Mouse (Mus musculus) hindlimb bud, embryonic 11.5 days (tissue): ENCODE measurements around the gene Plcxd1.
"Not testable (repeated sequence)": the region's sequence is repeated elsewhere in the genome, so short reads cannot be mapped to it uniquely, and the experiment has no call there.

Experiments used
- DNase-seq: peaks from one replicate; pipeline ENCODE4 v3.0.0-alpha.2; 2012; ENCODE audit warnings: low read depth, low spot score; ENCODE audit errors: extremely low spot score

Plcxd1 gene

GRCm38 (mm10) chr5:110099656-110100580 lies at the start of gene Plcxd1:
Plcxd1 (plus strand) TSS chr5:110099969.
- no peak for DNase-seq

GRCm38 (mm10) chr5:110057637-110058408 lies 41.9 kb upstream of the Plcxd1 start:
- peak; percentile 44 for DNase-seq

DNA sequence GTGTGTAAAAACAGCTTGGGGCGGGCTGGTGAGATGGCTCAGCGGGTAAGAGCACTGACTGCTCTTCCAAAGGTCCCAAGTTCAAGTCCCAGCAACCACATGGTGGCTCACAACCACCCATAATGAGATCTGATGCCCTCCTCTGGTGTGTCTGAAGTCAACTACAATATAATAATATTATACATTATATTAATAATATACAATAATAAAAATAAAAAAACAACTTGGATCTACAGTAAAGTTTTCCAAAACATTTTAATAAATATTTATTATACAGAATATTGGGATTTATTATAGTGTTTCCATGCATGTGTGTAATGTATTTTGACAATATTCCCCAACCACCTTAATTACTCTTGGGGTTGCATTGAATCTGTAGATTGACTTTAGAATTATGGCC lies 27.4 kb upstream of the Plcxd1 start, which contains the start of gene Gm17655:
TSS of gene Gm17655 (minus strand) at position 101 of the 400 bp plus-strand sequence.
- DNase-seq = not testable (repeated sequence)

DNA sequence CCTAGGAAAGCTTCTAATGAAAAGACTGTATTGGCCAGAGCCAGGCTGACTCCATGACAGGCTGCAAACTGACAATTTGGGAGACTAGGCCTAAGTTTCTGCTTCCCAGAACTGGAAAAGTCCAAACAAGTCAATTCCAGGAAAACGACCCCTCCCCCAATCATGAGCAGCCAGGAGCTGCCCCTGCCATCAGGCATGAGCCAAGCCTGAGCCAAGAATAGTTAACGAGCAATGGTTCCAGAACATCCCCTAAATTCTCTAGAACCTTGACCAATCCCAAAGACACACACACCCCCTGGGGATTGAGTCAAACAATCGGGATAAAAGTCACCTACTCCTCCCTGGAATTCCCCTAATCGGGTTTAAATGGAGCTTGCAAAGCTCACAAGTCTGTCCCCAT lies 16.8 kb upstream of the Plcxd1 start:
- DNase-seq = no peak

DNA sequence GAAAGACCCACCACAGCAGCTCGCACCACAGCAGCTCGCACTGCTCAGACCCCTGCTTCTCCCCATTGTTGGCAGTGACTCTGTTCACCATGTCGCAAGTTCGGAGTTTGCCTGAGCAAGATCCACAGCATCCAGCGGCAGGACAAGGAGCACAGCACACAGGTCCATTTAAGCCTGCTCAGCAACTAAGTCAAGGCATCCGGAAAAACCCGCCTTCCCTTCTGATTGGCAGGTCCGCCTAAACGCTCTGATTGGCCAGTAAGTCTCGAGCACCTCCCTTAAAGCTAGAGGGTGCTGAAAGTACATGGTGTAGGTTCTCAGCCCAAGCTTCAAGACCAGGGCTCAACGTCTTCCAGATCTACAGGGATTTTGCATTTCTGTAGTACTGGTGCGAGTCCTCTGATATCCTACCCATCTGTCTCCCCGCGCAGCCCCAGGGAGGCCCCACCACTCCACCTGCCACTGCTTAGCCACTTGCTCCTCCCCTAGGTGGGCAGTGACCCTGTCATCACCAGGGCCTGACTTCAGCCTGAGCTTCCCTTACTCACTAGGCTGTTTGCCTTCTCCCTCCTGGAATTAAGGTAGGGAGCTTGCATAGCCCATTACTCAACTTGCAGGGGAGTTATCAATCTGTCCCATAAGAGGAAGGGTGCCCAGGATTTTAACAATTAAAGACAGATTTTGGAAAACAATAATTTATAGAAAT lies 13.5 kb upstream of the Plcxd1 start:
- DNase-seq = no peak

DNA sequence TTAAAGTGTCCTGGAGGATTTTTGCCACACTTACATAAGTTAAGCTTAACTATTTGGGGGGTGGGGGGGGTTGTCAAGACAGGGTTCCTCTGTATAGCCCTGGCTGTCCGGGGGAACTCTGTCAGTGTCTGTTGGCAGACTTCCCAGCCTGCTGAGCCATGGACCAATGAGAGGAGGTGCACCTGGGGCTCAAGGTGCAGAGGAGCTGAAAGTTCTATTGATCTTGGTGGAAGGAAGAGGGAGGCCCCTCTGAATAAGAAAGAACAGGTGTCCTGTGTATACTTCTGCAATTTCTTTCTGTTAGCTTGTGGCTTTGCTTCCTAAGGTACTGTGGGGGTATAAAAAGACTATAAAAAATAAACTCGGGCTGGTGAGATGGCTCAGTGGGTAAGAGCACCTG lies 8.2 kb upstream of the Plcxd1 start:
- DNase-seq = no peak

- peak; percentile 85 for DNase-seq
Observed at GRCm38 (mm10) chr5:110094030-110094846, 5.5 kb upstream of the Plcxd1 start, which contains the start of gene Gm35315. Gm35315 (minus strand) TSS chr5:110094420.

GRCm38 (mm10) chr5:110094847-110095213 lies 4.9 kb upstream of the Plcxd1 start:
- no peak for DNase-seq

DNA sequence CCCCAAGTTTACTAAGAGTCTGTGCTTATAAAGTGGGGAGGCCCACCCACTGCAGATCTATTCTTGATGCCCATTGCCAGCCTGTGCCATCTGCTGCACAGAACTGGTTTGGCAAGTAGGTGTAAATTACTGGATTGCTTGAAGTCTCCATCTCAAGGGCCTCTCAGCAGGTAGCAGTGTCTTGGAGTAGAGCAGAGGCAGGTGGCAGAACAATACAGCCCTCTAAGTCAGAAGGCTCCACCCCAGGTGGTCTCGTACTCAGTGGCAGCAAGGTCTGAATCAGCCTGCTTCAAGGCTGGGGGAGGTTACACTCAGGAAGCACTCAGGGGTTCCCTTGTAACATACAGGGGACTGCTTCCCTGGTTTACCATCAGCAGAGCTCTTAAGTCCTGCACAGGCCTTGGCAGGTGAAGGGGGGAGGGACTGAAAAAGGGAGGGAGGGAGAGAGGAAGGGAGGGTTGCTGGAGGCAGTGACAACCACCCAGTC lies 735 bp upstream of the Plcxd1 start:
- DNase-seq = no peak

GRCm38 (mm10) chr5:110100921-110101631 lies 1.3 kb downstream of the Plcxd1 start:
- no peak for DNase-seq

- DNase-seq = no peak
Observed at GRCm38 (mm10) chr5:110101716-110102347, 2.1 kb downstream of the Plcxd1 start.

DNA sequence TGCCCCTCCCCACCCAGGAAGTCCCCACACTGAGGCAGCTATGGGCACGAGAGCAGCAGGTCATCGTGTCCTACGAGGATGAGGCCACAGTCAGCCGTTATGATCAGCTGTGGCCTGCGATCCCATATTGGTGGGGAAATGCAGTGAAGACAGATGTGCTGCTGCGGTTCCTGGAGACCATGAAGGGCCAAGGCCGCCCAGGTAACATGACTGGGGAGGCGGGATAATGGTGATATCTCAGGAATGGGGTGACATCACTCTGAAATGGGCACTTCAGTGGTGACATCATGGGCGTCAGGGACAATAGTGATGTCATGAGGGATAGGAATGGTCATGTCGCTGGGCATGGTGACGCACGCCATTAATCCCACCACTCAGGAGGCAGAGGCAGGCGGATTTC lies 2.7 kb downstream of the Plcxd1 start:
- no peak for DNase-seq

DNA sequence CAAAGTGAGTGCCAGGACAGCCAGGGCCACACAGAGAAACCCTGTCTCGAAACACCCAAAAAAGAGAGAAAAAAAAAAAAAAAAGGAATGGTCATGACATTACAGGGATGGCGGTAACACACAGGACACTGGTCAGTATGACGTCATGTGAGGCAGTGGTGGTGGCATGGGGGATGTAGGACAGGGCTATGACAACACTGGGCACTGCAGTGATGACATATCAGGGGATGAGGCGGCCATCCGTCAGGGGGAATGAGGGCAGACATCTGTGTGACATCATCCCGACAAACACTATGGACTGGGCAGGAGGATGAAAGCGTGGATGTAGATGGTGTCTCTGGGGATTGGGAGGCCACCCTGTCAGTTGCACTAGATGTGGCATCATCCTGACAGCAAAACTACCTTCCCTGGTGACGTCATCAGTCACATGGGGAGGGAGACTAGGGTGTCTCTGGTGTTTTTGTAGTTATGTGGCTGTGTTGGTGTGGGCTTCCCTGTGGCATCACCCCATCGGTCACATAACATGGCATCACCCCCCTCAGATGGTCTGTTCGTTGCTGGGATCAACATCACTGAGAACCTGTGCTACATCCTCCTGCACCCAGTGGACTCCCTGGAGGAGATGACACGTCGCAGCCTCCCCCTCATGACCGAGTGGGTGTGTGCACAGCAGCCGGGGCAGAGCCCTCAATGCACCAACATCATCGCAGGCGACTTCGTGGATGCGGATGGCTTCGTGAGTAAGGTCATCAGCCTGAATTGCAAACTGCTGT lies 3.3 kb downstream of the Plcxd1 start:
- no peak for DNase-seq

DNA sequence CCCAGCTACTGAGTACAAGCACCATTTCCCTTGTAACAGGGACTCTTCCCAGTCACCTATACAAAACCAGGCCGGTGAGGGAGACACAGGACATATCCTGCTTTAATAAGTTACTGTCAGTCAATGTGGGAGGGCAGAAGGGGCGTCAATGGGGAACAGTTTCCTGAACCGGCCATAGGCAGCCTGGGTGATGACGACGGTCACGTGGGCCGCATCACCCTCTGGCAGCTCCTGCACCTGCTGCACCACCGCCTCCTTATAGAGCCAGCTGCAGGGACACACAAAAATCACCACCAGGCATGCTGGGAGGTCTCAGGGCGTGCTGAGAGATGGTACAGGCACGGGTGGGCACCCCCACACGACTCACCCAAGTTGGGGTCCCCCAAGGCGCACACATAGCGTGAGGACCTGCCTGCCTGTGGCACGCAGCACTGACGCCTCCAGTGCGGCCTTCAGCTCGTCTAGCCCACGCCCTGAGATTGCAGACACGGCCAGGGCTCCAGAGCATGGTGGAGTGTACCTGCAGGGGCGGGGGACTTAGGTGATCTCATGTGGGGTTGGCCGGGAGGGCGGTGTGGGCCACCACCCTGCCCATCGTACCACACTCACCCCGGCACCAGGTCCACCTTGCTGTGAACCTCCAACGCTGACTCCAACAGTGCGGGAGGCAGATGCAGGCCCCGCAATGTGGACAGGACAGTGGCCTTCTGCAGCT lies 4.3 kb downstream of the Plcxd1 start:
- DNase-seq = no peak

DNA sequence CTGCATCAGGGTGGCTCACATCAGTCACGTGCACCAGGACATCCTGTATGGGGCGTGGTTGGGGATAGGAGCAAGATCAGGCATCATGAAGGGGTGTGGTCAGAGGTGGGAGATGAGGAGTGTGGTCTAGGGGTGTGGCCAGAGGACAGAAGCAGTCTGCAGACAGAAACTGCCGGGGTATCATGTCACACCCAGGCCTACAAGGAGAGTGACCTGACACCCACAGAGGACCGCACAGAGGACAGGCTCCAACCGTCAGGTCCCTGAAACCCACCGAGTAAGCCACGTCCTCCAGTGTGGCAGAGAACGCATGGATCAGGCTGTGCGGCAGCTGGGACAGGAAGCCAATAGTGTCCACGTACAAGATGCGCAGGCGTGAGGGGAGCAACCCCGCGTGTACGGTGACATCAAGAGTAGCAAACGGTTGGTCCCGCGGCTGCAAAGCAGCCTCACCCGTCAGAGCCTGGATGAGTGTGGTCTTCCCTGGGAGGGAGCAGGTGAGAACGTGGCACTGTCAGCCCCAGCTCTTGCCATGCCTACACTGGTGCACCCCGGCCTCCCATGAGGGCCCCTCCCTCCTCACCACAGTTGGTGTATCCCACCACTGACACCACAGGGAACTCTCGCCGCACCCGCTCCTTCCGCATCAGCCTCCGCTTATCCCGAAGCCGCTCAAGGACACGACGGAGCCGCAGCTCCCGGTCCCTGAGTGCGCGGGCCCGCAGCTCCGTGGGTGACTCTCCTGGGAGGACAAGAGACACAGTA lies 5.0 kb downstream of the Plcxd1 start:
- no peak for DNase-seq

DNA sequence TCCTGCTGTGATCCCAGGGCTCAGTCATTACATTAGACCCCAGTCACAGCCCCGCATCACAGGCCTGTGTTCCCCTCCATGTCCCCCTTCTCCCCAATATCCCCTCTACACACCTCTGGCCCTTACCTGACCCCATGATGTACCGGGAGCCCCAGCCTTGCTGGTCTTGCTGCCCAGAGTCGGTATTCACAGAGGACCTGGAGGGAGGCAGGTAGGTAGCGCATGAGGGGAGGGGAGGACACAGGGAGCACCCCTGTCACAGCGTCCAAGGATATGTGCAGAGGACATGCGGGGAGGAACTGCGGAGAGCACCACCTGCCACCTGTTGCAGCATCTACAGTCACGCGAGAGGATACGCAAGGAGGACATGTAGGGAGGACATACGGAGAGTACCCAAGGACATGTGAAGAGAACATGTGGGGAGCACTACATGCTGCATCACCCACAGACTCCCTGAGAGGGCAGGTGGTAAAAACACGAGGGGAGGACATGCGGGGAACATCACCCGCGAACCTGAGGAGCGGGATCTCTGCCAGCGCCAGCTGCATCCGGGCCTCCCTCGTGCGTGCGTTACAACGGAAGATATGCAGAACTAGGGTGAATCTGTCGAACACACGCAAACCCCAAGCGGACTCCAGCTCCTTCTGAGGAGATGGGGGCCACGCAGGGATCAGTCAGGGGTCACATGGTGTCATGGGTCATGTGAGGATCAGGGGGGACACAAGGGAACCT lies 6.5 kb downstream of the Plcxd1 start:
- DNase-seq = no peak
